4 mouse cellular contexts compared by ENCODE assay signal in genomic region chr13:58675611-58676010, GRCm38 (mm10).
DNase-seq lines count a peak whose midpoint lies in the region.

No protein-coding gene starts in this region.

- peak; percentile 77 for DNase-seq in ES-CJ7 (ENCODE audit: low read depth, low spot score)
- peak; percentile 57 for DNase-seq in R1 (ENCODE audit: low read depth, low spot score)
- peak; percentile 0 for DNase-seq in T-cell, adult 2 months (ENCODE audit: low spot score)
- peak; percentile 78 for DNase-seq in ZHBTc4 (ENCODE audit: low read depth, low spot score)

Comparison
In these comparisons a context has a peak if more than half of its experiments do, and no peak if none do; other contexts are left out.
1. Peak in every context shown above with its lines: DNase-seq.
2. DNase-seq: peak in every context shown above with its lines; median percentile 78 in ZHBTc4; 77 in ES-CJ7; 57 in R1; 0 in T-cell, adult 2 months.